Mouse (Mus musculus) R1 (cell line): ENCODE data around the gene Rwdd2a.

Source experiments
- DNase-seq: peaks from one replicate; pipeline ENCODE4 v3.0.0-alpha.2; 2018; ENCODE audit warnings: low read depth, low spot score

Rwdd2a gene

GRCm38 (mm10) chr9:86571540-86572135 is at the start of gene Rwdd2a, which contains the start of gene Pgm3:
Rwdd2a (plus strand) TSS chr9:86571991.
Pgm3 (minus strand) TSS chr9:86571842.
- peak; percentile 92 for DNase-seq

- DNase-seq = no peak
These were observed 49.5 kb upstream of the Rwdd2a start for GRCm38 (mm10) chr9:86522335-86522734.

- DNase-seq = no peak
These were observed 46.2 kb upstream of the Rwdd2a start for GRCm38 (mm10) chr9:86525600-86525999.

GRCm38 (mm10) chr9:86534071-86534470 is 37.7 kb upstream of the Rwdd2a start:
- no peak for DNase-seq

GRCm38 (mm10) chr9:86543451-86543850 is 28.3 kb upstream of the Rwdd2a start:
- no peak for DNase-seq

- no peak for DNase-seq
These were observed 27.2 kb upstream of the Rwdd2a start for GRCm38 (mm10) chr9:86544559-86544958.

GRCm38 (mm10) chr9:86549637-86550162 is 22.1 kb upstream of the Rwdd2a start:
- DNase-seq = no peak

GRCm38 (mm10) chr9:86550717-86551116 is 21.1 kb upstream of the Rwdd2a start:
- DNase-seq = no peak

GRCm38 (mm10) chr9:86553886-86554285 is 17.9 kb upstream of the Rwdd2a start:
- no peak for DNase-seq

- no peak for DNase-seq
These were observed 17.1 kb upstream of the Rwdd2a start for GRCm38 (mm10) chr9:86554641-86555040.

GRCm38 (mm10) chr9:86560543-86560942 is 11.2 kb upstream of the Rwdd2a start:
- no peak for DNase-seq

GRCm38 (mm10) chr9:86569314-86569910 is 2.4 kb upstream of the Rwdd2a start:
- no peak for DNase-seq

GRCm38 (mm10) chr9:86570261-86570890 is 1.4 kb upstream of the Rwdd2a start:
- no peak for DNase-seq

GRCm38 (mm10) chr9:86570946-86571345 is 845 bp upstream of the Rwdd2a start:
- peak; percentile 27 for DNase-seq

GRCm38 (mm10) chr9:86572196-86572595 is 405 bp downstream of the Rwdd2a start:
- no peak for DNase-seq

- DNase-seq = peak; percentile 89
These were observed 973 bp downstream of the Rwdd2a start for GRCm38 (mm10) chr9:86572636-86573291.

GRCm38 (mm10) chr9:86573616-86574303 is 2.0 kb downstream of the Rwdd2a start:
- peak; percentile 14 for DNase-seq

GRCm38 (mm10) chr9:86575178-86575577 is 3.4 kb downstream of the Rwdd2a start:
- DNase-seq = no peak

- DNase-seq = no peak
These were observed 7.9 kb downstream of the Rwdd2a start for GRCm38 (mm10) chr9:86579657-86580056.

- peak; percentile 64 for DNase-seq
These were observed 11.9 kb downstream of the Rwdd2a start for GRCm38 (mm10) chr9:86583740-86584139.

GRCm38 (mm10) chr9:86587019-86587795 is 15.4 kb downstream of the Rwdd2a start:
- peak; percentile 27 for DNase-seq
